Mouse (Mus musculus): ENCODE measurements around the gene Defb33.

The Defb33 gene

DNA sequence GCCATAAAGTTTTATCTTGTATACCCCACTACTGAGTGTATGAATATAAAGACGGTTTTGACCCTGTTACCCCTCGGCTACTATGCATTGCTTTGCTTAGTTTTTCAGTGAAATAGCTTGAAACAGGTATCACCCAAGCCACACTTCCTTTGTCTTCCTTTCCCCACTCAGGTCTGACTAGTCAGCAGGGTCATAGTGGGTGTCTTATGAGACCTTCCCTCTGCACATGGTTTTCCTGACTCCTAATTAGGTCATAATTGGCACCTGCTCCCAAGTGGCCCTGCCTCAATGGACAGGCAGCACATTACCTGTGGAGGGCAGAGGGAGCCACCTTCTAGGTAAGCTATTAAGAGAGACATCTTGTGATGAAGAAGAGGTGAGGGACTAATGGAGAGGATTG, at the start of gene Defb33:
Gene Defb33, plus strand, starts transcription at position 301 of the 400 bp plus-strand sequence.
- DNase-seq (ENCODE audit: low read depth, low spot score) = no peak

DNA sequence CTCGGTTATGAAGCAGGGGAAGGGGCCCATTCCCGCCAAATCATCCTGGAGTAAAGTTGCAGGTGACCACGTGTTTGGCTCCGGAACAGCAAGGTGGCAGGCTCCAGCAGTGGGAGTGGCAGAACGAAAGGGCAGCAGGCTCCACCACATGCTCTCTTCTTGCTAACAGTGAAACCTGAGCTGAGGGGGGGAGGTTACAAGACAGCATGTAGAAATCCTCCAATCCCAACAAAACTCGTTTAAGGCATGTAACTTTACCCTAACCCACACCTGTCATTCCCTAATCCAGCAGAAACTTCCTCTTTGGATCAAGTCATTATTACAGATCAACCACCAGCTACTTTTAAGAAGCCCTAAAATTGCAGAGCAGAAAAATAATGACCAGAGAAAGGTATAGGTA, 17.9 kb upstream of the Defb33 start:
- DNase-seq (ENCODE audit: low read depth, low spot score) = no peak

DNA sequence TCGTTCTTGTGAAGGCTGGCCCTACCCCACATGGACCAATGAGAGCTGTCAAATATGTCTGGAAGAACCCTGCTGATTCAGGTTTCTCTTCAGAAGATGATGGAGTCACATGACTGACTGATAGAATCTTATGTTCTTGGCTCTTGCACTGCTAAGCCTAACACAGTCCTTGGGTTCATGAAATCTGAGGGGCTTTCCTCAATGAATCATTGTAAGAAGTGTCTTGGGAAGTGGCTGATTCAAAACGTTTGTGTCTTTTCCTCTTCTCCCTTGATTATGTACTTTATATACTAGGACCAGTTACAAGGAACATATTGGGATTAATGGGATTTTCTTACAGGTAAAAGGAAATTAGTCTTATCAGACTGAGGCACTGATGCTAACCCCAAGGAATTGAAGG, 10.1 kb downstream of the Defb33 start, which contains the start of gene Gm15056:
Gene Gm15056, minus strand, starts transcription at position 101 of the 400 bp plus-strand sequence.
- DNase-seq (ENCODE audit: low read depth, low spot score) = no peak

DNA sequence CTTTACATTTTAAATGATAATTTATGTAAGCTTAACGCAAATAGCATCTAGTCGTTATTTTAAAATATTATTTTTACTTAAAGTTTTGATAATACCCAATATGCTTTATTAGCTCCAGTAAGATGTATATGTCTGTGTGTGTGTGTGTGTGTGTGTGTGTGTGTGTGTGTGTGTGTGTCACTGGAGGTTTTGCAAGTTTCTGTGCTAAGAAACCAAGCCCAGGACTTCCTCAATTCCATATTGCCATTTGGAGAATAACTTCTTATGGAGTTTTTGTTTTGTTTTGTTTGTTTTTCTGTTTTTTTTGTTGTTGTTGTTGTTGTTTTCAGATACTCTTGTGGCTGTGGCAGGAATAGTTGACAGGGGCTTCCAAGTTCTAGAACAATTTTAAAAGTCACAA, 14.7 kb downstream of the Defb33 start:
- DNase-seq (ENCODE audit: low read depth, low spot score) = no peak

DNA sequence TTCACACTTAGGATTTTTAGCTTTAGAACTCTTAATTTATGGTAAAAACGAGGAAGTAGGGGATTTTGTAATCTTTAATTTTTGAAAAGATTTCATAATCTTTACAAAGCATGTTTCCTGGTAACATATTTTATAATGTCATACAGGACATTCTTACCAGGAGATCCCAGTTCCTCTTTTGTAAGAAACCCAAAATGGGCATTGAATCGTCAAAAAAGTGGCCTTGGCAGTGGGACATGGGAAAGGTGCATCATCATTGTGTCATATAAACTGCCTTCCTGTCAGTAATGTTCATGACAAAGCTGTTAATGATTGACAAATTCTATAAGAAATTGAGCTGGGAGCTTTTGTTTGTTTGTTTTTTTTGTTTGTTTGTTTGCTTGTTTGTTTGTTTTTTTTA, 15.8 kb downstream of the Defb33 start:
- DNase-seq (ENCODE audit: low read depth, low spot score) = no peak

DNA sequence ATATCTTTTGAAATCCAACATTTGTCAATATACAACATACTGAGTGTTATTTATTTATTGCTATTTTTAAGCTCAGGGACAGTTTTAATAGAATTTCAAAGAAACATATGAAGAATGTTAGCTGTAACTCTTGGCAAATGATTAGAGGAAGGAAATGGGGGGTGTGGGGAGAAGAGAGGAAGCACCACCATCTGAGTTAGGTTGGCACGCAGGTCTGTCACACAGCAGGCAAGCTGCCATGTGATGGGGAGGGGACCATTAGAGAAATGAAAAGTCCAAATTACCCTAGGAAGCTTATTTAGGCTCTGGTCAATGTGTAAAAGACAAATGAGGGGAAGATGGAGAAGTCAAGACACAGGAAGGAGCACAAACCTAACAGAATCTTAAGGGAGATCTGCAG, 19.8 kb downstream of the Defb33 start:
- no peak for DNase-seq (ENCODE audit: low read depth, low spot score)

DNA sequence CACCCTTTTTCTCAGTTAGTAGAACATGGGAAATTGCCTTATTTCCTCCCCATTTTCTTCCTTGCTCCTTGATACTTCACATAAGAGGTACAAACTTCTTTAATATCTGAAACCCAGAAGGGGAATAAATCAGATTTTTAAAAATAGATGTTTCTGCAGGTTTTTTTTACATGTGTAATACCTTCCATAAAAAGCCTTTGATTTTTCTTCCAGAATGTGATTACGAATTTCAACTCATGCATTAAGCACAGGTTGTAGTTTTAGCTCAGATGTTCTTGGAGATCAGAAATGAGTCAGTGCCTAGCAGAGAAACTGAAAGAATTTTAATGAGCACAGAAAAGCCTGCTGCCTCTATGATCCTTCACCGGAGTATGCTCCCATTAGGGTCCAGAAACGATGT, 29.5 kb downstream of the Defb33 start, which contains the start of gene Gm6040:
Gene Gm6040, minus strand, starts transcription at position 101 of the 400 bp plus-strand sequence.
- DNase-seq (ENCODE audit: low read depth, low spot score) = no peak

DNA sequence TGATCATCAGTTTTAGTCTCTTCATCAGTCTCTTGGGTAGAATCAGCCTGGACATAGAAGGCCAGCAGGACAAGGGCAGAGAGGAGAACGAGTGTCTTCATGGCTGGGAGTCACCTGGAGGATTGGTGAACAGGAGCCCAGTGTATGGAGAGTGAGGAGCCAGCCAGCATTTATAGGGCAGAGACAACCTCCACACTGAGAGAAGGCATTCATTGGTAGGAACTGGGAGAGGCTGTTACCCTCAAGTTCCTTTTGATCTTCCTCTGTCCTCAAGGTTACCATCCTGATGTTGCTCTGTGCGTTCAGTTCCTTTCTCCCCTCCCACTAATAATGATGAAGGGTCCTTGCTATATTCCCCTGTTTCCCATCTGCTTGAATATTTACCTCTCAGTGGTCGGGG, 52.1 kb downstream of the Defb33 start, which contains the start of gene AY761185:
Gene AY761185, minus strand, starts transcription at position 101 of the 400 bp plus-strand sequence.
- no peak for DNase-seq (ENCODE audit: low read depth, low spot score)

Data from skeletal muscle tissue, adult 2 months (tissue).